Mouse (Mus musculus) myocyte (in vitro differentiated cells): ENCODE results near the gene Spem1. TPM values are rescaled to one million over a fixed set of nuclear protein-coding genes. Genes with fewer than 3 reads are reported as not detected.
A peak's percentile ranks its signal among the peaks of the same experiment; 100 is the strongest.

Experiments
- H3K27me3 ChIP-seq: one replicate; pipeline ENCODE4 v1.6.1; 2011; ENCODE audit not compliant: control insufficient read depth, insufficient read depth, insufficient read length
- H3K36me3 ChIP-seq: one replicate; pipeline ENCODE4 v1.6.1; 2011; ENCODE audit not compliant: control insufficient read depth, insufficient read depth
- H3K4me2 ChIP-seq: one replicate; pipeline ENCODE4 v1.6.1; 2011; ENCODE audit warnings: low read depth, control low read depth
- H3K4me3 ChIP-seq: one replicate; pipeline ENCODE4 v1.5.1; 2011; ENCODE audit warnings: mild to moderate bottlenecking, control low read depth, moderate library complexity
- H3K79me2 ChIP-seq: one replicate; pipeline ENCODE4 v1.6.1; 2011; ENCODE audit not compliant: control insufficient read depth, insufficient read depth
- H3ac ChIP-seq: one replicate; pipeline ENCODE4 v1.6.1; 2011; ENCODE audit not compliant: control insufficient read depth, insufficient read length
- CEBPB ChIP-seq: IDR thresholded peaks from 2 replicates; pipeline ENCODE4 v1.6.1; 2011; ENCODE audit warnings: mild to moderate bottlenecking, moderate library complexity; ENCODE audit not compliant: poor library complexity, insufficient read depth, severe bottlenecking
- E2F4 ChIP-seq: IDR thresholded peaks from one replicate; pipeline ENCODE4 v1.6.1; 2011; ENCODE audit warnings: mild to moderate bottlenecking, control low read depth, moderate library complexity; ENCODE audit not compliant: insufficient read depth
- MAX ChIP-seq: IDR thresholded peaks from one replicate; pipeline ENCODE4 v1.6.1; 2011; ENCODE audit warnings: low read depth, mild to moderate bottlenecking, control low read depth
- MYOD1 ChIP-seq, 3 experiments: IDR thresholded peaks; one replicate each; pipeline ENCODE4 v1.6.1; 2011; ENCODE audit warnings: control low read depth in 2 of 3, low read depth in 2 of 3, mild to moderate bottlenecking in 2 of 3, moderate library complexity in 1 of 3; ENCODE audit not compliant: insufficient read length in 2 of 3, control insufficient read depth in 1 of 3
- MYOG ChIP-seq, 3 experiments: IDR thresholded peaks; one replicate each; pipeline ENCODE4 v1.6.1; 2011; ENCODE audit warnings: control low read depth in 2 of 3, low read depth in 2 of 3, mild to moderate bottlenecking in 2 of 3; ENCODE audit not compliant: insufficient read length in 2 of 3, control insufficient read depth in 1 of 3, insufficient read depth in 1 of 3
- POLR2A ChIP-seq: IDR thresholded peaks from one replicate; pipeline ENCODE4 v1.6.1; 2011; ENCODE audit warnings: low read depth, mild to moderate bottlenecking, control low read depth, moderate library complexity; ENCODE audit not compliant: insufficient read length
- POLR2AphosphoS2 ChIP-seq: IDR thresholded peaks from one replicate; pipeline ENCODE4 v1.6.1; 2011; ENCODE audit warnings: low read depth, control low read depth; ENCODE audit not compliant: insufficient read length
- REST ChIP-seq: IDR thresholded peaks from one replicate; pipeline ENCODE4 v1.6.1; 2011; ENCODE audit warnings: mild to moderate bottlenecking, control low read depth, moderate library complexity; ENCODE audit not compliant: insufficient read depth, insufficient read length
- SRF ChIP-seq: IDR thresholded peaks from one replicate; pipeline ENCODE4 v1.6.1; 2011; ENCODE audit warnings: low read depth; ENCODE audit not compliant: control insufficient read depth, insufficient read length
- TCF12 ChIP-seq: IDR thresholded peaks from one replicate; pipeline ENCODE4 v1.6.1; 2011; ENCODE audit warnings: mild to moderate bottlenecking, control low read depth; ENCODE audit not compliant: poor library complexity, insufficient read depth, severe bottlenecking
- TCF3 ChIP-seq: IDR thresholded peaks from one replicate; pipeline ENCODE4 v1.6.1; 2011; ENCODE audit warnings: low read depth, control low read depth; ENCODE audit not compliant: insufficient read length
- USF1 ChIP-seq: IDR thresholded peaks from one replicate; pipeline ENCODE4 v1.6.1; 2011; ENCODE audit warnings: low read depth, mild to moderate bottlenecking, control low read depth, moderate library complexity
- polyA plus RNA-seq: library from polyadenylated mRNA; unstranded; fragments of >200 nt; fragmentation: generic; extraction: Trizol; gene quantifications from one replicate; pipeline ENCODE4 v1.2.1, GENCODE M21; 2012; ENCODE audit warnings: missing spikeins

Spem1 gene
- polyA plus RNA-seq, 1 experiment, result 0.05 TPM

DNA sequence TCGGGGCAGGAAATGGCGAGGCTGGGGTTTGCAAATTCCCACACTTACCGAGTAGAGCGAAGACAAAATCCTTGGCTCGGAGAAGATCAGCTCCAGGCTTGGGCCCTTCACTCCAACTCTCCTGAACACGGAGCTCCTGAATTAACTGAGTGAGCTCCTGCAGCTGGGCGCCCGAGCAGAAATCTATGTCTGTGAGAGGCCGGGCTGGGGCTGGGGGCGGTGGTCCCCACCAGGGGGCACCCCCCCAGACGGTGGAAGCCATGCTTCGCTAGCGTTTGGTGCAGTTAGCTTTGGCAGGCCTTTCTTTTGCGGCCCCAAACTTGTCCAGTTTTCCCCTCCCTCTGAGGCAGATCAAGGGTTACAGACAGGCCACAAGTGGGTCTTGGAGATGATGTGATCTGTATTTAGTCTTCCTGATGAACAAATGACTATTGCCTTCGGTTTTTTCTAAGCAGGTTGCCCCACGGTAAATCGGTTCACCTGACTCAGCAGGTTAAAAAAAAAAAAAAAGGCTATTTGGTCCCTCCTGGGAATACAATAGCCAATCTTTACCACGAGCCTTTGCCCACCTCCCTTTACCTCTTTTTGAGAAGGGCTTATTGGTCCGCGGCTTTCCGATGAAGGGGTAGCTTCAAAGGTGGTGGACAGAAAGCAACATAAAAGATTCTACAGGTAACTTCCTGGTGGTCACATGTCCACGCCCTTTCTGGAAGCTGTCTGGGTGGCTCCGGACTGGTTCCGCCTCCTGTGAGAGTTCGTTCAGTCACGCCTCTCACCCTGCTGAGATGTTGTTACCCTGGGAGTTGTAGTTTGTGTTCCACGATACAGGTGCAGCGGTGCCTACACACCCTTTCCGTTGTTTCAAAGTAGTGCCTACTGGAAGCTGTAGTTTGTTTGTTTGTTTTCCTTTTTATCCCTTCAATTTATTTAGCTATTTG lies 16.7 kb downstream of the Spem1 start, which contains the start of gene Tmem102:
Tmem102 (minus strand) TSS at position 653 of the 938 bp plus-strand sequence.
- H3K27me3 ChIP-seq, result no peaks in the 10 kb centered on the region
- H3K4me3 ChIP-seq, result no peak within 1 kb of the TSS
- H3K36me3 ChIP-seq, result no peaks in the 10 kb centered on the region
- H3K79me2 ChIP-seq, result no peaks in the 10 kb centered on the region
- no peak for TF ChIP-seq POLR2A
- no peak for TF ChIP-seq REST
- TF ChIP-seq MAX, result no peak
- no peak for TF ChIP-seq E2F4
- TF ChIP-seq MYOG (IDR thresholded peaks at IDR 0.05; ENCODE audit: control insufficient read depth in 1 of 3, insufficient read depth in 1 of 3, insufficient read length in 2 of 3, low read depth in 2 of 3), result no peak
- no peak for TF ChIP-seq CEBPB
- no peak for TF ChIP-seq POLR2AphosphoS2
- TF ChIP-seq SRF, result no peak
- H3K4me2 ChIP-seq, result no peak within 1 kb of the TSS
- no peak within 1 kb of the TSS for H3ac ChIP-seq

- no peaks in the 10 kb centered on the region for H3K27me3 ChIP-seq
- no peaks in the 10 kb centered on the region for H3K79me2 ChIP-seq
- no peak overlapping the region for H3ac ChIP-seq
- no peaks in the 10 kb centered on the region for H3K36me3 ChIP-seq
- TF ChIP-seq USF1 (no peak), POLR2A (no peak), POLR2AphosphoS2 (no peak), SRF (no peak), MYOD1 (IDR thresholded peaks at IDR 0.05; ENCODE audit: control insufficient read depth in 1 of 3, insufficient read length in 2 of 3, low read depth in 2 of 3) (no peak), REST (no peak), E2F4 (no peak), MYOG (IDR thresholded peaks at IDR 0.05; ENCODE audit: control insufficient read depth in 1 of 3, insufficient read depth in 1 of 3, insufficient read length in 2 of 3, low read depth in 2 of 3) (no peak), MAX (no peak), CEBPB (no peak), TCF12 (no peak), TCF3 (no peak)
- no peak overlapping the region for H3K4me3 ChIP-seq
- no peak overlapping the region for H3K4me2 ChIP-seq
Observed at GRCm38 (mm10) chr11:69804652-69804940, 17.4 kb downstream of the Spem1 start.

GRCm38 (mm10) chr11:69803786-69804651 lies 18.0 kb downstream of the Spem1 start:
- Histone ChIP-seq H3K27me3 (no peaks in the 10 kb centered on the region), H3K36me3 (no peaks in the 10 kb centered on the region), H3K4me2 (peak overlapping the region; percentile 99), H3K4me3 (peak overlapping the region; percentile 65), H3ac (no peak overlapping the region), H3K79me2 (no peaks in the 10 kb centered on the region)
- TF ChIP-seq TCF12, result no peak
- TF ChIP-seq TCF3, result no peak
- no peak for TF ChIP-seq USF1
- no peak for TF ChIP-seq REST
- peak; percentile 40 for TF ChIP-seq SRF
- no peak for TF ChIP-seq E2F4
- TF ChIP-seq MYOD1 (IDR thresholded peaks at IDR 0.05; ENCODE audit: control insufficient read depth in 1 of 3, insufficient read length in 2 of 3, low read depth in 2 of 3), result peak in 2 of 3 experiments; percentile 1 to 36
- no peak for TF ChIP-seq MAX
- TF ChIP-seq POLR2A, result peak; percentile 50
- TF ChIP-seq MYOG (IDR thresholded peaks at IDR 0.05; ENCODE audit: control insufficient read depth in 1 of 3, insufficient read depth in 1 of 3, insufficient read length in 2 of 3, low read depth in 2 of 3), result peak in 1 of 3 experiments; percentile 64
- no peak for TF ChIP-seq CEBPB
- TF ChIP-seq POLR2AphosphoS2, result no peak

DNA sequence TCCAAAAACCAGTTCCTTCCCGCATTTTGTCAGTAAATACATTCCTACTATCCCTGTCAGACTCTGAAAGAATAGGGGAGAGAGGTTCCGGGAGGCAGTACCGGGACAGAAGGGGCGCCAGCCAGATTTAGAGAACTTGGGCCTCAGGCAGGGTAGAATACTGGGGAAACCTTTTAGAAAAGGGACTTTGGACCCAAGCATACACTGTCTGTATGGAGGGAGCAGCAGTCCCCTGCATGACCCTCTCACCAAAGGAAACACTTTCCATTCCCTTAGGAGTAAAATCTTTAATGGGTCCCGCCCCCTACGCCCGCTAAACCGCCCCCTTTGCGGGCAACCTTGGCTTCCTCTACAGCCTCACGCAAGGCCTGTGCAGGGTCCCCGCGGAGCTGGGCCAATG lies 18.7 kb downstream of the Spem1 start:
- peak overlapping the region; percentile 99 for H3K4me2 ChIP-seq
- H3K4me3 ChIP-seq, result peak overlapping the region; percentile 65
- H3ac ChIP-seq, result peak overlapping the region; percentile 3
- no peak for TF ChIP-seq POLR2AphosphoS2
- TF ChIP-seq REST, result no peak
- no peak for TF ChIP-seq E2F4
- TF ChIP-seq USF1, result no peak
- no peaks in the 10 kb centered on the region for H3K36me3 ChIP-seq
- no peaks in the 10 kb centered on the region for H3K79me2 ChIP-seq
- H3K27me3 ChIP-seq, result no peaks in the 10 kb centered on the region
